Mouse (Mus musculus): Measurements from ENCODE around the gene Ipo9.

GRCm38 (mm10) chr1:135438801-135439200 is 8.5 kb upstream of the Ipo9 start:
- no peak for TF ChIP-seq TAL1 (IDR thresholded peaks at IDR 0.05; ENCODE audit: low read length)
- TF ChIP-seq GATA1 (IDR thresholded peaks at IDR 0.05; ENCODE audit: low read length): no peak

Data from erythroblast, embryonic 14.5 days (primary cell).